Mouse (Mus musculus) embryonic fibroblast, embryonic 13.5 days (primary cell): ENCODE measurements at regions not wholly inside any gene's neighbourhood (a gene's known extent, or its start where the extent isn't known, plus 50 kb on each side); places are given as distances from the start of the nearest gene placed in this dataset.

ENCODE experiments used
- CTCF ChIP-seq: IDR thresholded peaks from 2 replicates; pipeline ENCODE4 v1.5.1; 2011; ENCODE audit warnings: mild to moderate bottlenecking, control low read depth, low read length, moderate library complexity, borderline replicate concordance; ENCODE audit not compliant: insufficient read depth
- POLR2A ChIP-seq: IDR thresholded peaks from 2 replicates; pipeline ENCODE4 v1.6.1; 2011; ENCODE audit warnings: low read depth, mild to moderate bottlenecking, control low read depth, low read length, moderate library complexity

- no peak for TF ChIP-seq CTCF
- TF ChIP-seq POLR2A = no peak
These were observed 282.2 kb downstream of the Nuf2 start for GRCm38 (mm10) chr1:169249021-169249420.
